9 mouse cellular contexts compared by ENCODE assay signal in genomic region chr11:70564276-70564873, GRCm38 (mm10). TPM values are rescaled to one million over a fixed set of nuclear protein-coding genes. Genes with fewer than 3 reads are reported as not detected.
A peak's percentile ranks its signal among the peaks of the same experiment; 100 is the strongest.
DNase-seq lines count a peak whose midpoint lies in the region; ATAC-seq and TF ChIP-seq lines count a peak whose summit lies in the region.
"Had no signal": no experiment of that assay in that cellular context is flagged by ENCODE, and none has a peak within 500 bp of the region (broad histone marks: within the 10 kb centered on the region; RNA-seq: fewer than 3 reads in every experiment).

No protein-coding gene starts in this region.

- WGBS in cerebellum, adult 2 months, result 43% methylated on average over 4 of the region's 4 CpGs
- WGBS in embryonic facial prominence, embryonic 10.5 days, result 44% methylated on average over 4 of the region's 4 CpGs
- 9% methylated on average over 4 of the region's 4 CpGs for WGBS in intestine, postnatal 0 days
- WGBS in midbrain, embryonic 10.5 days, result 55% methylated on average over 4 of the region's 4 CpGs

- TF ChIP-seq CTCF in cerebellum, adult 2 months (IDR thresholded peaks at IDR 0.05; ENCODE audit: borderline replicate concordance, insufficient read depth, low read depth, low read length), result no peak
- peak; percentile 51 for TF ChIP-seq CTCF in intestine, postnatal 0 days (IDR thresholded peaks at IDR 0.05; ENCODE audit: low read depth)

- no peak overlapping the region for H3K27ac ChIP-seq in cerebellum, adult 2 months (ENCODE audit: insufficient read depth, low read length)
- H3K27ac ChIP-seq in embryonic facial prominence, embryonic 10.5 days (replicated peaks), result peak overlapping the region; percentile 96; the same call in 1 of the 2 replicates
- H3K27ac ChIP-seq in intestine, postnatal 0 days (ENCODE audit: low read depth, low read length), result peak overlapping the region; percentile 80; the same call in 1 of the 2 replicates
- no peak overlapping the region for H3K27ac ChIP-seq in midbrain, embryonic 10.5 days (replicated peaks)

- no peaks in the 10 kb centered on the region for H3K9me3 ChIP-seq in embryonic facial prominence, embryonic 10.5 days
- no peaks in the 10 kb centered on the region for H3K9me3 ChIP-seq in intestine, postnatal 0 days (ENCODE audit: control insufficient read depth)
- no peaks in the 10 kb centered on the region for H3K9me3 ChIP-seq in midbrain, embryonic 10.5 days (replicated peaks)

- peak overlapping the region; percentile 84 for H3K4me3 ChIP-seq in cerebellum, adult 2 months (replicated peaks; ENCODE audit: insufficient read depth, low read depth, low read length)
- H3K4me3 ChIP-seq in embryonic facial prominence, embryonic 10.5 days, result peak overlapping the region; percentile 96
- peak overlapping the region; percentile 91 for H3K4me3 ChIP-seq in intestine, postnatal 0 days (ENCODE audit: low read depth, low read length)
- H3K4me3 ChIP-seq in midbrain, embryonic 10.5 days, result peak overlapping the region; percentile 70

- ATAC-seq in intestine, postnatal 0 days, result no peak

- peaks cover 8% of the 10 kb centered on the region for H3K4me1 ChIP-seq in cerebellum, adult 2 months (ENCODE audit: control insufficient read depth, insufficient read depth, low read length)
- H3K4me1 ChIP-seq in embryonic facial prominence, embryonic 10.5 days, result peaks cover 50% of the 10 kb centered on the region
- H3K4me1 ChIP-seq in intestine, postnatal 0 days (replicated peaks; ENCODE audit: control insufficient read depth, insufficient read depth, low read length), result no peaks in the 10 kb centered on the region
- H3K4me1 ChIP-seq in midbrain, embryonic 10.5 days, result peaks cover 44% of the 10 kb centered on the region

- no peak overlapping the region for H3K9ac ChIP-seq in intestine, postnatal 0 days (ENCODE audit: low read depth, low read length)

- peak overlapping the region; percentile 98 for H3K4me2 ChIP-seq in intestine, postnatal 0 days (replicated peaks; ENCODE audit: low read depth)

- no peak for TF ChIP-seq POLR2A in cerebellum, adult 2 months (IDR thresholded peaks at IDR 0.05; ENCODE audit: borderline replicate concordance, insufficient read depth, low read length)

- peaks cover 19% of the 10 kb centered on the region for H3K36me3 ChIP-seq in embryonic facial prominence, embryonic 10.5 days (replicated peaks)
- peaks cover 13% of the 10 kb centered on the region; the same call in 1 of the 2 replicates for H3K36me3 ChIP-seq in intestine, postnatal 0 days (ENCODE audit: control insufficient read depth, insufficient read depth)
- peaks cover 8% of the 10 kb centered on the region for H3K36me3 ChIP-seq in midbrain, embryonic 10.5 days

- no peaks in the 10 kb centered on the region for H3K27me3 ChIP-seq in cerebellum, adult 2 months (ENCODE audit: control insufficient read depth, insufficient read depth, low read length)
- no peaks in the 10 kb centered on the region for H3K27me3 ChIP-seq in embryonic facial prominence, embryonic 10.5 days (replicated peaks; ENCODE audit: low read depth, poor library complexity, severe bottlenecking)
- H3K27me3 ChIP-seq in intestine, postnatal 0 days (replicated peaks; ENCODE audit: control insufficient read depth, insufficient read depth, low read length), result no peaks in the 10 kb centered on the region
- no peaks in the 10 kb centered on the region for H3K27me3 ChIP-seq in midbrain, embryonic 10.5 days (ENCODE audit: low read depth, poor library complexity, severe bottlenecking)

- no peak for DNase-seq in cerebellum, adult 2 months
- no peak for DNase-seq in cerebellum, adult 8-10 months
- DNase-seq in embryonic facial prominence, embryonic 10.5 days (ENCODE audit: low spot score), result no peak
- DNase-seq in midbrain, embryonic 10.5 days (ENCODE audit: low spot score), result no peak
- DNase-seq in adrenal gland, adult 2 months, result no peak
- DNase-seq in layer of hippocampus, adult 11-12 months (ENCODE audit: low spot score), result no peak
- DNase-seq in spleen, postnatal 10 days (ENCODE audit: low spot score in 2 of 2), result no peak

RNA-seq across cellular contexts. Expression of gene Mink1, which starts 1.7 kb away (rescaled TPM):
- polyA plus RNA-seq in cerebellum, adult 2 months (2012; rRNA removed), result 222 and 224 TPM in 2 replicates
- 14.6 and 15.2 TPM in 2 replicates for polyA plus RNA-seq in embryonic facial prominence, embryonic 10.5 days (2016; fragmentation: Nextera tagmentation; extraction: Ambion mirVana)
- 5.8 and 6.1 TPM in 2 replicates for polyA plus RNA-seq in intestine, postnatal 0 days (2015; fragmentation: Nextera tagmentation; extraction: Ambion mirVana)
- polyA plus RNA-seq in midbrain, embryonic 10.5 days (2016; fragmentation: Nextera tagmentation; extraction: Ambion mirVana), result 10.3 and 12.6 TPM in 2 replicates
- 10 to 100 TPM; 44.8 to 46.0 TPM for total RNA-seq in adrenal gland, adult 2 months (2021)
- 59.1 and 62.8 TPM in 2 replicates for polyA plus RNA-seq in adrenal gland, adult 2 months (2012; rRNA removed)

RNA-seq across cellular contexts. Expression of gene Pld2, which starts 24.5 kb away (rescaled TPM):
- polyA plus RNA-seq in cerebellum, adult 2 months (2012; rRNA removed), result 19.2 and 21.3 TPM in 2 replicates
- 3.2 and 3.7 TPM in 2 replicates for polyA plus RNA-seq in embryonic facial prominence, embryonic 10.5 days (2016; fragmentation: Nextera tagmentation; extraction: Ambion mirVana)
- 5.9 and 6.3 TPM in 2 replicates for polyA plus RNA-seq in intestine, postnatal 0 days (2015; fragmentation: Nextera tagmentation; extraction: Ambion mirVana)
- 3.5 and 4.1 TPM in 2 replicates for polyA plus RNA-seq in midbrain, embryonic 10.5 days (2016; fragmentation: Nextera tagmentation; extraction: Ambion mirVana)
- 10 to 100 TPM in 1 of 2 experiments, 1 to 10 TPM in 1; 8.0 to 10.9 TPM for total RNA-seq in adrenal gland, adult 2 months (2021)
- 12.8 and 18.4 TPM in 2 replicates for polyA plus RNA-seq in adrenal gland, adult 2 months (2012; rRNA removed)

RNA-seq across cellular contexts. Expression of gene Gm40193, which starts 31.6 kb away (rescaled TPM):
- not detected in 2 replicates for polyA plus RNA-seq in cerebellum, adult 2 months (2012; rRNA removed)
- polyA plus RNA-seq in embryonic facial prominence, embryonic 10.5 days (2016; fragmentation: Nextera tagmentation; extraction: Ambion mirVana), result not detected in 2 replicates
- not detected in 2 replicates for polyA plus RNA-seq in intestine, postnatal 0 days (2015; fragmentation: Nextera tagmentation; extraction: Ambion mirVana)
- not detected in 2 replicates for polyA plus RNA-seq in midbrain, embryonic 10.5 days (2016; fragmentation: Nextera tagmentation; extraction: Ambion mirVana)
- not detected for total RNA-seq in adrenal gland, adult 2 months (2021)
- not detected in 2 replicates for polyA plus RNA-seq in adrenal gland, adult 2 months (2012; rRNA removed)
- polyA plus RNA-seq: testis, adult 2 months had no signal

RNA-seq across cellular contexts. Expression of gene Psmb6, which starts 39.2 kb away (rescaled TPM):
- polyA plus RNA-seq in cerebellum, adult 2 months (2012; rRNA removed), result 319 TPM in 2 replicates
- 1,123 and 1,132 TPM in 2 replicates for polyA plus RNA-seq in embryonic facial prominence, embryonic 10.5 days (2016; fragmentation: Nextera tagmentation; extraction: Ambion mirVana)
- polyA plus RNA-seq in intestine, postnatal 0 days (2015; fragmentation: Nextera tagmentation; extraction: Ambion mirVana), result 462 and 489 TPM in 2 replicates
- 1,085 and 1,129 TPM in 2 replicates for polyA plus RNA-seq in midbrain, embryonic 10.5 days (2016; fragmentation: Nextera tagmentation; extraction: Ambion mirVana)
- total RNA-seq in adrenal gland, adult 2 months (2021), result 100 to 1,000 TPM; 269 to 295 TPM
- polyA plus RNA-seq in adrenal gland, adult 2 months (2012; rRNA removed), result 227 and 268 TPM in 2 replicates

RNA-seq across cellular contexts. Expression of gene Gltpd2, which starts 45.4 kb away (rescaled TPM):
- polyA plus RNA-seq in cerebellum, adult 2 months (2012; rRNA removed), result 0.11 TPM in 1 of 2 replicates, not detected in the other
- 0.43 and 0.44 TPM in 2 replicates for polyA plus RNA-seq in embryonic facial prominence, embryonic 10.5 days (2016; fragmentation: Nextera tagmentation; extraction: Ambion mirVana)
- 0.30 and 0.82 TPM in 2 replicates for polyA plus RNA-seq in intestine, postnatal 0 days (2015; fragmentation: Nextera tagmentation; extraction: Ambion mirVana)
- 0.15 and 0.25 TPM in 2 replicates for polyA plus RNA-seq in midbrain, embryonic 10.5 days (2016; fragmentation: Nextera tagmentation; extraction: Ambion mirVana)
- under 1 TPM in 1 of 2 experiments, not detected in 1; 0.23 TPM for total RNA-seq in adrenal gland, adult 2 months (2021)
- 0.22 and 0.31 TPM in 2 replicates for polyA plus RNA-seq in adrenal gland, adult 2 months (2012; rRNA removed)
- polyA plus RNA-seq: testis, adult 2 months had no signal

Comparison
In these comparisons a context has a peak if more than half of its experiments do, and no peak if none do; other contexts are left out.
1. H3K27ac ChIP-seq: peak in embryonic facial prominence, embryonic 10.5 days (single experiment) and intestine, postnatal 0 days (single experiment); none in cerebellum, adult 2 months (single experiment) and midbrain, embryonic 10.5 days (single experiment).
2. Peak in every context shown above with its lines, with median percentiles within 50 percentile points of each other: H3K4me3 ChIP-seq.